Mouse (Mus musculus) intestine, embryonic 16.5 days (tissue): ENCODE measurements around the gene Arhgap45. TPM values are rescaled to one million over a fixed set of nuclear protein-coding genes. Genes with fewer than 3 reads are reported as not detected.

Source experiments
- ATAC-seq: fragments of 200-750 bp; cut with Nextera tagmentation; 2 replicates; pipeline ENCODE4 v1.8.0; 2017; ENCODE audit warnings: moderate TSS enrichment, moderate library complexity
- H3K27ac ChIP-seq: fragments of 300-500 bp; sonication (generic); 2 replicates; pipeline ENCODE4 v1.5.1; 2014; ENCODE audit warnings: mild to moderate bottlenecking, low read length
- H3K27me3 ChIP-seq: fragments of 300-500 bp; sonication (generic); replicated peaks from 2 replicates; pipeline ENCODE4 v1.6.1; 2014; ENCODE audit warnings: low read length, control low read depth, mixed read lengths; ENCODE audit not compliant: control insufficient read depth, insufficient read depth
- H3K36me3 ChIP-seq: fragments of 300-500 bp; sonication (generic); 2 replicates; pipeline ENCODE4 v1.6.1; 2014; ENCODE audit warnings: low read length, control low read depth; ENCODE audit not compliant: control insufficient read depth, insufficient read depth
- H3K4me1 ChIP-seq: fragments of 300-500 bp; sonication (generic); 2 replicates; pipeline ENCODE4 v1.6.1; 2014; ENCODE audit warnings: low read length, control low read depth, mixed read lengths; ENCODE audit not compliant: control insufficient read depth, insufficient read depth
- H3K4me2 ChIP-seq: fragments of 300-500 bp; sonication (generic); 2 replicates; pipeline ENCODE4 v1.6.1; 2014; ENCODE audit warnings: low read depth, low read length, control low read depth
- H3K4me3 ChIP-seq: fragments of 300-500 bp; sonication (generic); 2 replicates; pipeline ENCODE4 v1.5.1; 2014; ENCODE audit warnings: mild to moderate bottlenecking, low read length
- H3K9ac ChIP-seq: fragments of 300-500 bp; sonication (generic); 2 replicates; pipeline ENCODE4 v1.6.1; 2014; ENCODE audit warnings: low read depth, low read length
- H3K9me3 ChIP-seq: fragments of 300-500 bp; sonication (generic); 2 replicates; pipeline ENCODE4 v1.6.1; 2016; ENCODE audit warnings: low read length, control low read depth; ENCODE audit not compliant: control insufficient read depth
- WGBS: fragments of 180-500 bp; shearing (Covaris S2); extraction: QIAGEN DNeasy Blood & Tissue Kit; methylation state at CpG from one replicate; pipeline ENCODE4 v1.1.7; 2014; 5-methylcytosine and 5-hydroxymethylcytosine counted together
- polyA plus RNA-seq: library from polyadenylated mRNA; unstranded; fragments of >200 nt; fragmentation: Nextera tagmentation; extraction: Ambion mirVana; gene quantifications from 2 replicates; pipeline ENCODE4 v1.2.1, GENCODE M21; 2015

Gene Arhgap45
- polyA plus RNA-seq, 1 experiment from 2014 or later: 7.3 TPM

DNA sequence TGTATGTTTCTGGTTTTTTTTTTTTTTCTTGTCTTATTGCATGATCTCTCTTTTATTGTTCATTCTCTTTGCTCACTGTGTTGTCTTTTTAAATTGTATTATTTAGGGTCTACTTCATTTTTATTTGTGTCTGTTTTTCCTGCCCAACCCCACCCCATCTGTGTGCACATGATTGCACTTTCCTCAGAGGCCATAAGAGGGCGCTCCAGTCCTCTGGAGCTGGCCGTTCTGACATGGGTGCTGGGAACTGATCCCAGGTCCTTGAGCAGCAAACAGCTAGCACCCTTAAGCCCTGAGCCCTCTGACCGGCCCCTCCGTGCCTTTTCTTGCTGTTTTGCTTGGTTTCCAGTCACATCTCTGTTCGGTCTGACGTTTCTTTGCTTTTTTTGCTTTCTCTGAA is 24.9 kb upstream of the Arhgap45 start:
- Histone ChIP-seq H3K4me3 (no peak overlapping the region; the same call in 1 of the 2 replicates), H3K9me3 (peaks cover 3% of the 10 kb centered on the region), H3K9ac (no peak overlapping the region), H3K4me2 (0 out of 2 replicates have a peak overlapping the region, but pooled peaks have one; percentile 26), H3K36me3 (peaks cover 9% of the 10 kb centered on the region), H3K4me1 (peaks cover 36% of the 10 kb centered on the region), H3K27ac (no peak overlapping the region), H3K27me3 (no peaks in the 10 kb centered on the region)
- 88% methylated on average over 6 of the region's 6 CpGs for WGBS
- no peak for ATAC-seq

DNA sequence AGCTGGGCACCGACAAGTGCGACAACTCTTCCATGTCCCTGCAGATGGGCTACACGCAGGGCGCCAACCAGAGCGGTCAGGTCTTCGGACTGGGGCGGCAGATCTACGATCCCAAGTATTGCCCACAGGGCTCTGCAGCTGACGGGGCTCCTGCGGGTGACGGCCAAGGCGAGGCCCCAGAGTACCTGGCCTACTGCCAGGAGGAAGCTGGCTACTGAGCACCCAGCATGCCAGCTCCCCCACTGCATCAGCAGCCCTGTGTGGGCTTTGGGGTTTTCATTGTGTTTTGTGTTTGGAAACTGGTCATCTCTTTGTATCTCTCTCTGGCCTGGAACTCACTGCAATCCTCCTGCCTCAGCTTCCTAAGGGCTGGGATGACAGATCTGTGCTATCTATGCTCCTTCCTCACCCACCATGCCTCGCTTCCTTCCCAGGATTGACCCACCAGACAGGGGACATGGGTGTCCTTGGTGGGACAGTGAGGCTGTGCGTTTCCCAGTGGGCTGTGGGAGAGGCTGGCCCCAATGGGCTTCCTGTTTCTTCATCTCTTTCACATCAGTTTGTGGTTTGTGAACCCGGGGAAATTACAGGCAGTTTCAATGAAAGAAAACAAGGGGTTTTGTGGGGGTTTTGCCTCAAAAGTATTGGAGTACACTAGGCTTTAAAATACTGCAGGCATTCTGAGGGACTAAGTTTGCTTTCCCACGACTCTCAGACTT is 21.9 kb upstream of the Arhgap45 start:
- Histone ChIP-seq H3K9me3 (peaks cover 3% of the 10 kb centered on the region), H3K4me3 (no peak overlapping the region), H3K36me3 (peaks cover 9% of the 10 kb centered on the region), H3K9ac (no peak overlapping the region), H3K27ac (no peak overlapping the region), H3K4me2 (no peak overlapping the region), H3K4me1 (peaks cover 17% of the 10 kb centered on the region), H3K27me3 (no peaks in the 10 kb centered on the region)
- ATAC-seq: no peak
- WGBS: 81% methylated on average over 16 of the region's 16 CpGs

DNA sequence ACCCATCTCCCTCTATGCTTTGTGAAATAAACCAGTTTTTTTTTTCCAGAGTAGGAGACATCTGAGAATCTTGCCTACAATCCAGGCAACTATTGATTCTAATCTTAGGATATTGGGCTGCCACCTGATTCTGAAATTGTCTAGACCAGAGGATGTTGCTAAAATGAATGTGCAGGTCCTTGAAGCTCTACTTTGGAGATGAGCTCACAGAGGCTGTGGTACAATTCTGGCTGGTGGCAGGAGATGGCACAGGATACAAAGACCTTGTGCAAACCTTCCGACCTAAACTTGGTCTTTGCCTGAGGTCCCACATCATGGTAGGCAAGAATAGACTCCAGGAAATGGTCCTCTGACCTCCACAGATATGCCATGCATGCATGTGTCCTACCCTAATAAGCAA is 20.8 kb upstream of the Arhgap45 start:
- Histone ChIP-seq H3K4me2 (no peak overlapping the region), H3K4me3 (no peak overlapping the region), H3K4me1 (peaks cover 11% of the 10 kb centered on the region), H3K36me3 (peaks cover 9% of the 10 kb centered on the region), H3K9ac (no peak overlapping the region), H3K27ac (peak overlapping the region; percentile 17; the same call in 1 of the 2 replicates), H3K9me3 (peaks cover 3% of the 10 kb centered on the region), H3K27me3 (no peaks in the 10 kb centered on the region)
- 66% methylated on average over 1 of the region's 1 CpGs for WGBS
- no peak for ATAC-seq

- WGBS: under 1% methylated on average over 34 of the region's 34 CpGs
- Histone ChIP-seq H3K36me3 (peaks cover 9% of the 10 kb centered on the region), H3K9ac (peak within 1 kb of the TSS; percentile 68), H3K4me1 (peaks cover 7% of the 10 kb centered on the region), H3K27me3 (0 out of 2 replicates have a peak, but pooled peaks cover 2% of the 10 kb centered on the region), H3K4me3 (peak within 1 kb of the TSS; percentile 57), H3K9me3 (peaks cover 3% of the 10 kb centered on the region), H3K4me2 (peak within 1 kb of the TSS; percentile 90), H3K27ac (peak within 1 kb of the TSS; percentile 62)
- peak; percentile 91 for ATAC-seq
Observed at GRCm38 (mm10) chr10:79996272-79997033, 20.0 kb upstream of the Arhgap45 start, which contains the start of gene Abca7. TSS of gene Abca7 (plus strand) at chr10:79996494.

- 0 out of 2 replicates have a peak, but pooled peaks cover 6% of the 10 kb centered on the region for H3K27me3 ChIP-seq
- peak; percentile 60 for ATAC-seq
- peak overlapping the region; percentile 90 for H3K4me2 ChIP-seq
- H3K4me3 ChIP-seq: peak overlapping the region; percentile 57
- peaks cover 7% of the 10 kb centered on the region for H3K4me1 ChIP-seq
- WGBS: under 1% methylated on average over 35 of the region's 35 CpGs
- peaks cover 6% of the 10 kb centered on the region; the same call in 1 of the 2 replicates for H3K36me3 ChIP-seq
- no peaks in the 10 kb centered on the region for H3K9me3 ChIP-seq
- H3K27ac ChIP-seq: peak overlapping the region; percentile 62
- peak overlapping the region; percentile 68 for H3K9ac ChIP-seq
Observed at GRCm38 (mm10) chr10:79997034-79997760, 19.3 kb upstream of the Arhgap45 start.

DNA sequence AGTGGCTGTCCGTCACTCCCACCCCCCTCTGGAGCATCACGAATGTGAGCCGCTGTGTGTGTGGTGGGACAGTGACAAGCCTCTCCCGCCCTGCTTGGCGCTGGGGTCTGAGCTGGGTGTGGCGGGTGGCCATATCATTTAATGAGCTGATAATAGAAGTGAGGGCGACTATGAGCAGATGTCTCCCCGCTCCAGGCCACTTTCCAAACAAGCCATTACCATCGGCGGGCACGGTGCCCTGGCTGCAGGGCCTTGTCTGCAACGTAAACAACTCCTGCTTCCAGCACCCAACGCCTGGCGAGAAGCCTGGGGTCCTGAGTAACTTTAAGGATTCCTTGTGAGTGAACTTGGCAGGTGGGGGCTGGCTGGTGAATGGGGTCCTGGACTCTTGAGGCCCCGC is 18.6 kb upstream of the Arhgap45 start:
- Histone ChIP-seq H3K4me2 (peak overlapping the region; percentile 90), H3K4me3 (peak overlapping the region; percentile 57), H3K27ac (peak overlapping the region; percentile 46), H3K27me3 (0 out of 2 replicates have a peak, but pooled peaks cover 6% of the 10 kb centered on the region), H3K4me1 (peaks cover 7% of the 10 kb centered on the region), H3K36me3 (peaks cover 2% of the 10 kb centered on the region; the same call in 1 of the 2 replicates), H3K9me3 (no peaks in the 10 kb centered on the region), H3K9ac (peak overlapping the region; percentile 59)
- WGBS: 13% methylated on average over 15 of the region's 15 CpGs
- no peak for ATAC-seq

DNA sequence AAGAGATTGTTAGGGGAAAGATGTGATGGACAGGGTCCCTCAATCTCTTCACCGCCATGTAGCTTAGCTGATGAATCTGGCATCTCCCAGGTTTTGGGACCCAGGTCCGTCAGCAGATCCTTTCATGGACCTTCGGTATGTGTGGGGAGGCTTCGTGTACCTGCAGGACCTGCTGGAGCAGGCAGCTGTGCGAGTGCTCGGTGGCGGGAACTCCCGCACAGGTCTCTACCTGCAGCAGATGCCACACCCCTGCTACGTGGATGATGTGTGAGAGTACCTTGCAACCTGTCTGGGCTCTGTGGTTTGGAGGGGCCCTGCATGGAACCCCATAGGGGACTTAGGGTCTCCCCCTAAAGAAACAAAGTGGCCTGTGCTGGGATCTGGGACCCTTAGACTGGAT is 14.5 kb upstream of the Arhgap45 start:
- H3K9me3 ChIP-seq: no peaks in the 10 kb centered on the region
- WGBS: 70% methylated on average over 9 of the region's 9 CpGs
- no peak for ATAC-seq
- 0 out of 2 replicates have a peak, but pooled peaks cover 6% of the 10 kb centered on the region for H3K27me3 ChIP-seq
- no peak overlapping the region for H3K4me3 ChIP-seq
- no peak overlapping the region for H3K9ac ChIP-seq
- H3K4me2 ChIP-seq: no peak overlapping the region
- H3K4me1 ChIP-seq: peaks cover 21% of the 10 kb centered on the region
- H3K36me3 ChIP-seq: no peaks in the 10 kb centered on the region
- no peak overlapping the region for H3K27ac ChIP-seq

GRCm38 (mm10) chr10:80002829-80003228 is 13.6 kb upstream of the Arhgap45 start:
- H3K9ac ChIP-seq: no peak overlapping the region
- H3K4me3 ChIP-seq: no peak overlapping the region
- H3K4me1 ChIP-seq: peaks cover 15% of the 10 kb centered on the region
- no peak overlapping the region for H3K27ac ChIP-seq
- ATAC-seq: no peak
- no peaks in the 10 kb centered on the region for H3K9me3 ChIP-seq
- H3K4me2 ChIP-seq: no peak overlapping the region
- 0 out of 2 replicates have a peak, but pooled peaks cover 6% of the 10 kb centered on the region for H3K27me3 ChIP-seq
- H3K36me3 ChIP-seq: no peaks in the 10 kb centered on the region
- 39% methylated on average over 21 of the region's 21 CpGs for WGBS
